Mouse (Mus musculus): ENCODE results near the gene Lmna. TPM values are rescaled to one million over a fixed set of nuclear protein-coding genes. Genes with fewer than 3 reads are reported as not detected.

The Lmna gene
- total and polyA plus RNA-seq, 2 experiments, result 28.2 to 44.7 TPM

DNA sequence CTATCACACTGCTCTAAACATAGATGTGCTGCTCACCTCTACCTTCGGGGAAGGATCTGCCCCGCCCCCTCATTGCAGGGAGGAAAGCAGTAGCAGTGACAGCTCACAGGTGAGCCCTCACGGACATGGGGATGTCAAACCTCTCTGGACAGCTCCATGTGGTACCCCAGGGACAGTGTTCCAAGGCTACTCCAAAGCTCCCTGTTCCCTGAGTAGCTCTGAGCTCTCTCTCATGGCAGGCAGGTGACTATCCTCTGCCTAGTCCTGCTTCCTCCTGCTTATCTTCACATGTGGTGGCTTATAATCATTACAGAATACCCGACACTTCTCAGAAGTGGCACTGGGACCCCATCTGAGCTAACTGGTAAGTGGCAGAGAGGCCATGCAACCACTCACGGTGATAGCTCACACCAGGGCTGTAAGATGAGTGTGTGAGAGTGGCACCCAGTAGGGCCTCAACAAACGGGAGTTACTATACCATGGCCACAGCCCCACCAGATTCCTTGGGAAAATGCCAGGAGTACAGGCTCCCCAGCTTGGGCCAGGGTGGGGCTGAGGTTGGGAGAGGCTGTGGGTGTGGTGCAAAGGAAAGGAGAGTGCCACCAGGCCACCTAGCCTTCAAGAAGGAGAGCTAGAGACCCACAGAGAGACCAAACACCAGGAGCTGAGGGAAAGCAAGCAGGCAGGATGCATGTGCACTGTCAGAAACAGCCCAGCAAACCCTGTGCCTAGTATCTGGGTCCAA, 37.1 kb upstream of the Lmna start:
- Histone ChIP-seq H3K27ac (replicated peaks; ENCODE audit: insufficient read depth, low read depth, low read length) (no peak overlapping the region), H3K27me3 (ENCODE audit: control insufficient read depth, insufficient read depth, low read length) (no peaks in the 10 kb centered on the region), H3K79me2 (ENCODE audit: control insufficient read depth, insufficient read depth, low read length) (no peaks in the 10 kb centered on the region), H3K9ac (ENCODE audit: low read depth, low read length) (no peak overlapping the region), H3K4me1 (ENCODE audit: control insufficient read depth, insufficient read depth, low read length) (peaks cover 4% of the 10 kb centered on the region), H3K36me3 (ENCODE audit: control insufficient read depth, insufficient read depth, low read length) (no peaks in the 10 kb centered on the region), H3K4me3 (ENCODE audit: insufficient read depth, low read depth, low read length) (no peak overlapping the region)
- 84% methylated on average over 6 of the region's 6 CpGs for WGBS
- no peak for DNase-seq (ENCODE audit: extremely low read depth, low read depth, low spot score)
- TF ChIP-seq POLR2A (IDR thresholded peaks at IDR 0.05; ENCODE audit: extremely low read depth, insufficient read depth, low read length), result no peak
- no peak for TF ChIP-seq CTCF (IDR thresholded peaks at IDR 0.05; ENCODE audit: low read depth, low read length)

DNA sequence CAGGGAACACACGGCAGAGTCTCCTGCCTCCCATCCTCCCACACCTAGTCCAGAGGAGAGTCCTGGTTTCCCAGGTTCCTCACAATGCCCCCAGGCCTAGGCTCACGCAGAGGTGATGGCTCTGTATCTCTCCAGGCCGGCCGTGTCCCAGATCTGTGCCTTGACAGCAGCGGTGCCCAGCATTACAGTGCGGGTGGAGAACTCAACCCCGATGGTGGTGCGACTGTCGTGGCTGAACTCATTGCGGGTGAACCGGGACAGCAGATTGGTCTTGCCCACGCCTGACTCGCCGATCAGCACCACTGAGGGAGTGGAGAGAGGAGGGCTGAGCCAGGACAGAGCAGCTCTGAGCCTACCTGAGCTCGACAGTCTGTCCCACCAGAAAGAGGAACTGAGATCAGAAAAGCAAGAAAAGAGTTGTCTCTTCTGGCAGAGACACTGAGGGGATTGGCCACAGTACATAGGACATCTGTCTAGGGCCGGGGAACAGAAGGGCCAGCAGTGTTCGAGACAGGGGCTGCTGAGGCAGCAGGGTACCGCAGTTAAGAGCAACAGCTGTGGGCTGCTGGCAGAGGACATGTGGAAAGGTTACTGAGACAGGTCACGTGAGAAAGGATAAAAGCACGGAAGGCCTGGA, 35.3 kb upstream of the Lmna start:
- 84% methylated on average over 20 of the region's 20 CpGs for WGBS
- no peaks in the 10 kb centered on the region for H3K4me1 ChIP-seq (ENCODE audit: control insufficient read depth, insufficient read depth, low read length)
- no peaks in the 10 kb centered on the region for H3K27me3 ChIP-seq (ENCODE audit: control insufficient read depth, insufficient read depth, low read length)
- no peak overlapping the region for H3K9ac ChIP-seq (ENCODE audit: low read depth, low read length)
- TF ChIP-seq POLR2A (IDR thresholded peaks at IDR 0.05; ENCODE audit: extremely low read depth, insufficient read depth, low read length) (no peak), CTCF (IDR thresholded peaks at IDR 0.05; ENCODE audit: low read depth, low read length) (no peak)
- H3K4me3 ChIP-seq (ENCODE audit: insufficient read depth, low read depth, low read length), result no peak overlapping the region
- H3K79me2 ChIP-seq (ENCODE audit: control insufficient read depth, insufficient read depth, low read length), result no peaks in the 10 kb centered on the region
- DNase-seq (ENCODE audit: extremely low read depth, low read depth, low spot score), result no peak
- no peak overlapping the region for H3K27ac ChIP-seq (replicated peaks; ENCODE audit: insufficient read depth, low read depth, low read length)
- H3K36me3 ChIP-seq (ENCODE audit: control insufficient read depth, insufficient read depth, low read length), result no peaks in the 10 kb centered on the region

DNA sequence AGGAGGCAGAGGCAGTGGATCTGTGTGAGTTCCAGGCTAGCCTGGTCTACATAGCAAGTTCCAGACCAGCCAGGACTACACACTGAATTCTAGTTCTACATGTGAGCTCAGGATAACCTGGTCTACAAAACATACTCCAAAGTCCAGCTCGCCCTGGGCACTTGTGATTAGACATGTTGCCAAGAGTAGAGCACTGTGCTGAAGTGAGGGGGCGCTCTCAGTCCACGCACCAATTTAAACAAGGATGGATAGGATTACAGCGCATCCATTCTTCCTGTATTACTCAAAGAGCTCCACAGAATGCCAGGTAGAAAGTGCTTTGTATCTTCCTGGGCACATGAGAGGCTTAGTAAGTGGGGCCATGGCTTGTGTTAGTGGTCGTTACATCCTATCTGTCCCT, 34.8 kb upstream of the Lmna start:
- TF ChIP-seq POLR2A (IDR thresholded peaks at IDR 0.05; ENCODE audit: extremely low read depth, insufficient read depth, low read length) (no peak), CTCF (IDR thresholded peaks at IDR 0.05; ENCODE audit: low read depth, low read length) (peak; percentile 64)
- Histone ChIP-seq H3K4me3 (ENCODE audit: insufficient read depth, low read depth, low read length) (no peak overlapping the region), H3K27ac (replicated peaks; ENCODE audit: insufficient read depth, low read depth, low read length) (no peak overlapping the region), H3K4me1 (ENCODE audit: control insufficient read depth, insufficient read depth, low read length) (no peaks in the 10 kb centered on the region), H3K27me3 (ENCODE audit: control insufficient read depth, insufficient read depth, low read length) (no peaks in the 10 kb centered on the region), H3K79me2 (ENCODE audit: control insufficient read depth, insufficient read depth, low read length) (no peaks in the 10 kb centered on the region), H3K9ac (ENCODE audit: low read depth, low read length) (no peak overlapping the region), H3K36me3 (ENCODE audit: control insufficient read depth, insufficient read depth, low read length) (no peaks in the 10 kb centered on the region)
- DNase-seq (ENCODE audit: extremely low read depth, low read depth, low spot score), result peak; percentile 61
- 47% methylated on average over 5 of the region's 5 CpGs for WGBS

DNA sequence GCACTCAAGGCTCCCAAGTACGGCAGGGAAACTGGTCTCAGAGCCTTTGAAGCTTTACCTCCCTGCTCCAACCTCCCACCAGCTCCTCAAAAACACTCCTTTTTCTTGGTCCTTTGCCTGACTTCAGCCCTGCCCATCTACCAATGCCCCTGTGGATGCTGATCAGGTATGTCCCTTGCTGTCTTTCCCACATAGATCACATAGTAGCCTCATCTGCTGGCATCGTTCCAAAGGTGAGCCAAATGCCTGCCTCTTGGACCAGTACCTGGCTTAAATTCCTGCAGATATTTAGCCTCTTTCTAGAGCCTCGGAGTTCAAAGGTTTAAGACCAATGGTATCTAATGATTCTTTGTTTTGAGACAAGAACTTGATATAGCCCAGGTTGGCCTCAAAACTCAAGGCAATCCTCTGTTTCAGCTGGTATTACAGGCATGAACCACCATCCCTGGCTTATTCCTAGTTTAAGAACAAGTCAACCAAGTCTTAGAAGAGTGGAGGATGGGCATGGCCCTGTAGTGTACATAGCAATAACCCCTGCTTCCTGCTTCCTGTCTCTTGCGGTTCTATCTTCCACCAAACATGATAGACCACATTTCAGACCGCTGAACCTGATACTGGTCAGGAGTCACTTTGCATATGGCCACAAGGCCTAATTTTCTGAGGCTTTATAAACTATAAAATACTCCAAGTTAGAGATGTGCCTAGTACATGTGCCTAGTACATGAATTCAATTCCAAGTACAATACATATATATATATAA, 34.1 kb upstream of the Lmna start:
- no peak overlapping the region for H3K4me3 ChIP-seq (ENCODE audit: insufficient read depth, low read depth, low read length)
- H3K36me3 ChIP-seq (ENCODE audit: control insufficient read depth, insufficient read depth, low read length), result no peaks in the 10 kb centered on the region
- TF ChIP-seq POLR2A (IDR thresholded peaks at IDR 0.05; ENCODE audit: extremely low read depth, insufficient read depth, low read length) (no peak), CTCF (IDR thresholded peaks at IDR 0.05; ENCODE audit: low read depth, low read length) (no peak)
- no peak overlapping the region for H3K9ac ChIP-seq (ENCODE audit: low read depth, low read length)
- H3K4me1 ChIP-seq (ENCODE audit: control insufficient read depth, insufficient read depth, low read length), result no peaks in the 10 kb centered on the region
- DNase-seq (ENCODE audit: extremely low read depth, low read depth, low spot score), result no peak
- 74% methylated on average over 5 of the region's 5 CpGs for WGBS
- H3K27ac ChIP-seq (replicated peaks; ENCODE audit: insufficient read depth, low read depth, low read length), result no peak overlapping the region
- no peaks in the 10 kb centered on the region for H3K27me3 ChIP-seq (ENCODE audit: control insufficient read depth, insufficient read depth, low read length)
- H3K79me2 ChIP-seq (ENCODE audit: control insufficient read depth, insufficient read depth, low read length), result no peaks in the 10 kb centered on the region

DNA sequence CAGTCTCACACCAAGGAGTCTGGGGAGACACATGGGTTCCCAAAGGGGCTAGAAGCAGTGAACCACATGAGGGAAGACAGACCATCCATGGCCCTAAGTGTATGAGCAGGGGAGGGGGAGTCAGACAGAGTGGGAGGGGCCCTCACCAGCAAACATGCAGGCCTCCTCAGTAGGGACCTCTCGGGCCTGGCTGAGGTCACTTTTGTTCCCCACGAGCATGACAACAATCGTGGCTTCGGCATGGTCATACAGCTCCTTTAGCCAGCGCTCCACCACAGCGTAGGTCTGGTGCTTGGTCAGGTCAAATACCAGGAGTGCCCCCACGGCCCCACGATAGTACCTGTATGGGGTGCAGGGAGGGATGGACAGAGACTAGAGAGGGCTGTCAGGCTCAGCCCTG, 33.4 kb upstream of the Lmna start:
- Histone ChIP-seq H3K27me3 (ENCODE audit: control insufficient read depth, insufficient read depth, low read length) (no peaks in the 10 kb centered on the region), H3K4me1 (ENCODE audit: control insufficient read depth, insufficient read depth, low read length) (no peaks in the 10 kb centered on the region), H3K27ac (replicated peaks; ENCODE audit: insufficient read depth, low read depth, low read length) (no peak overlapping the region), H3K4me3 (ENCODE audit: insufficient read depth, low read depth, low read length) (no peak overlapping the region), H3K36me3 (ENCODE audit: control insufficient read depth, insufficient read depth, low read length) (no peaks in the 10 kb centered on the region), H3K9ac (ENCODE audit: low read depth, low read length) (no peak overlapping the region), H3K79me2 (ENCODE audit: control insufficient read depth, insufficient read depth, low read length) (no peaks in the 10 kb centered on the region)
- no peak for DNase-seq (ENCODE audit: extremely low read depth, low read depth, low spot score)
- WGBS, result 92% methylated on average over 8 of the region's 8 CpGs
- TF ChIP-seq POLR2A (IDR thresholded peaks at IDR 0.05; ENCODE audit: extremely low read depth, insufficient read depth, low read length) (no peak), CTCF (IDR thresholded peaks at IDR 0.05; ENCODE audit: low read depth, low read length) (no peak)

Measured in liver, adult 2 months (tissue).